Mouse (Mus musculus): ENCODE data around the gene Tns3. TPM values are rescaled to one million over a fixed set of nuclear protein-coding genes. Genes with fewer than 3 reads are reported as not detected.

Gene Tns3
- polyA plus RNA-seq, 1 experiment from 2014 or later = 31.5 TPM

DNA sequence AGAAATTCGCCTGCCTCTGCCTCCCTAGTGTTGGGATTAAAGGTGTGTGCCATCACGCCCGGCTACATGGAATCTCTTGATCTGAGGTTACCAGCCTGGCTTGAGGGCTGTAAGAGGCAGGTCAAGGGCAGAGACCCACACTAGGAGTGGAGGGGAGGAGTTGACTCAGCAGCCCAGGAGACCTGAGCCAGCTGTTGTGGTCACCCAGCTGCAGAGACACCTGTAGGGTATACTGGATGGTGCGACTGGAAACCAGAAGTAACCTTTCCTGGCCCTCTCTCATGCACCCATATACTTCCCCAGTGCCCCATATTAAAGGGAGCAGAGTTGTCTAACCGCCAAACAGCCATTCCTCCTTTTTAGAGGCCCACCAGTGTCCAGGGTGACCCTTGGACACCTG is 19.9 kb upstream of the Tns3 start:
- Histone ChIP-seq H3K4me3 (ENCODE audit: low read length) (no peak overlapping the region), H3K27ac (ENCODE audit: low read length) (no peak overlapping the region), H3K9me3 (ENCODE audit: low read length) (no peaks in the 10 kb centered on the region), H3K36me3 (ENCODE audit: insufficient read depth, low read length) (no peaks in the 10 kb centered on the region), H3K27me3 (ENCODE audit: insufficient read depth, low read length) (no peaks in the 10 kb centered on the region), H3K9ac (replicated peaks; ENCODE audit: low read length) (no peak overlapping the region), H3K4me1 (ENCODE audit: insufficient read depth, low read length) (peaks cover 4% of the 10 kb centered on the region; the same call in 1 of the 2 replicates), H3K4me2 (replicated peaks; ENCODE audit: low read depth, low read length) (no peak overlapping the region)
- no peak for ATAC-seq (ENCODE audit: low FRiP score, low TSS enrichment)
- WGBS = 87% methylated on average over 5 of the region's 5 CpGs

DNA sequence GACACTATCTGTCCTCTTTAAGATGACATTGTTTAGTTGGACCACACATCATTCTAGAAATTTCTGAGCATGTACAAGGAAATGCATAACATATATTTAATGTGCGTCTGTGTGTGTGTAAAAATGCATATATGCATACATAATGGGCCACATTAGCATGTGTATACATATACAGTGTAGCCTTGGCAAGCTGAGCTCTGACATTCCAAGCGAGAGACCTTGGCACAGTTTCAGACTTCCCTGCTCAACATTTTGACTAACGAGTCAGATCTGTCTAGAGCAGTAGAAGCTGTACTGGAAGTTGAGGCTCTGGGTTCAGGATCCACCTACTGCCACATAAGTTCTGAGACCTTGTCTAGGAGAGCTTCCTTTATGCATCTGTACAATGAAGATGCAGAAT is 17.0 kb upstream of the Tns3 start:
- peaks cover 10% of the 10 kb centered on the region; the same call in 1 of the 2 replicates for H3K4me1 ChIP-seq (ENCODE audit: insufficient read depth, low read length)
- no peak overlapping the region for H3K4me2 ChIP-seq (replicated peaks; ENCODE audit: low read depth, low read length)
- WGBS = 69% methylated on average over 3 of the region's 3 CpGs
- H3K9me3 ChIP-seq (ENCODE audit: low read length) = no peaks in the 10 kb centered on the region
- H3K27me3 ChIP-seq (ENCODE audit: insufficient read depth, low read length) = no peaks in the 10 kb centered on the region
- no peak for ATAC-seq (ENCODE audit: low FRiP score, low TSS enrichment)
- H3K9ac ChIP-seq (replicated peaks; ENCODE audit: low read length) = no peak overlapping the region
- 0 out of 2 replicates have a peak overlapping the region, but pooled peaks have one; percentile 9 for H3K27ac ChIP-seq (ENCODE audit: low read length)
- no peak overlapping the region for H3K4me3 ChIP-seq (ENCODE audit: low read length)
- H3K36me3 ChIP-seq (ENCODE audit: insufficient read depth, low read length) = no peaks in the 10 kb centered on the region

DNA sequence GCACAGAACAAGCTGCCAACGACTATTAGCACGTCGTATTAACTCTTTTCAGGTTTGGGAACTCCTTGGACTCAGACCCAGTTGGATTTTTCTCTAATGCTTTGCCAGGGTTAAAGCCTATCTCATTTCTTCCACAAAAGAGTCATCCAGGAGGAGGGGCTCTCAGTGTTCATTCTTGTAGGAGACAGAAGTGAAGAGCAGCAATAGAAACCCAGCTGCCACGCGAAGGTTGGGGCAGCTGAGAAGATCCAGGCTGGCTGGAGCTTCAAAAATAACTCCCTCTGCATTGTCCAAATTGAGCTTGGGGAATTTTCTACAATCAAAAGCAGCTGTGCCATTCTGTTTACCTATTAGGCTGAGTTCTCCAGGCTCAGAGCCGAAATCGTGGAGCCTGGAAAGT is 16.3 kb upstream of the Tns3 start:
- ATAC-seq (ENCODE audit: low FRiP score, low TSS enrichment) = no peak
- 0 out of 2 replicates have a peak overlapping the region, but pooled peaks have one; percentile 9 for H3K27ac ChIP-seq (ENCODE audit: low read length)
- H3K4me1 ChIP-seq (ENCODE audit: insufficient read depth, low read length) = peaks cover 10% of the 10 kb centered on the region; the same call in 1 of the 2 replicates
- no peak overlapping the region for H3K4me3 ChIP-seq (ENCODE audit: low read length)
- H3K4me2 ChIP-seq (replicated peaks; ENCODE audit: low read depth, low read length) = no peak overlapping the region
- H3K36me3 ChIP-seq (ENCODE audit: insufficient read depth, low read length) = no peaks in the 10 kb centered on the region
- WGBS = 59% methylated on average over 7 of the region's 7 CpGs
- no peaks in the 10 kb centered on the region for H3K9me3 ChIP-seq (ENCODE audit: low read length)
- H3K27me3 ChIP-seq (ENCODE audit: insufficient read depth, low read length) = no peaks in the 10 kb centered on the region
- H3K9ac ChIP-seq (replicated peaks; ENCODE audit: low read length) = no peak overlapping the region

DNA sequence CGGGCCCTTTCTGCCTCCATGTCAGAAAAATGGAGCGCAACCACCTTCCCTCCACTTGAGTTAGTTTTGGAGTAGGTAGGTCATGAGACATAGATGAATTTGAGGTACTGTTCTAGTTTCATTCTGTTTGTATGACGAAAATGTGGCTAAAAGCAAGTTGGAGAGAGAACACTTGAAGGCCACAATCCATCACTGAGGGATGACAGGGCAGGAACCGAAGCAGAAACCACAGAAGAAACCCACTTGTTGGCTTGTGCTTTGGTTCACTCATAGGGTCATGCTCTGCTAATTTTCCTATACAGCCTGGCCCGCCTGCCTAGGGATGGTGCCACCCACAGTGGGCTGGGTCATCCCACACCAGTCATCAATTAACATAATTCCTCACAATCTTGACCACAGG is 14.9 kb upstream of the Tns3 start:
- Histone ChIP-seq H3K36me3 (ENCODE audit: insufficient read depth, low read length) (no peaks in the 10 kb centered on the region), H3K27ac (ENCODE audit: low read length) (no peak overlapping the region), H3K4me2 (replicated peaks; ENCODE audit: low read depth, low read length) (no peak overlapping the region), H3K9me3 (ENCODE audit: low read length) (no peaks in the 10 kb centered on the region), H3K27me3 (ENCODE audit: insufficient read depth, low read length) (no peaks in the 10 kb centered on the region), H3K9ac (replicated peaks; ENCODE audit: low read length) (no peak overlapping the region), H3K4me3 (ENCODE audit: low read length) (no peak overlapping the region), H3K4me1 (ENCODE audit: insufficient read depth, low read length) (peaks cover 19% of the 10 kb centered on the region)
- no peak for ATAC-seq (ENCODE audit: low FRiP score, low TSS enrichment)
- WGBS = 79% methylated on average over 5 of the region's 5 CpGs

DNA sequence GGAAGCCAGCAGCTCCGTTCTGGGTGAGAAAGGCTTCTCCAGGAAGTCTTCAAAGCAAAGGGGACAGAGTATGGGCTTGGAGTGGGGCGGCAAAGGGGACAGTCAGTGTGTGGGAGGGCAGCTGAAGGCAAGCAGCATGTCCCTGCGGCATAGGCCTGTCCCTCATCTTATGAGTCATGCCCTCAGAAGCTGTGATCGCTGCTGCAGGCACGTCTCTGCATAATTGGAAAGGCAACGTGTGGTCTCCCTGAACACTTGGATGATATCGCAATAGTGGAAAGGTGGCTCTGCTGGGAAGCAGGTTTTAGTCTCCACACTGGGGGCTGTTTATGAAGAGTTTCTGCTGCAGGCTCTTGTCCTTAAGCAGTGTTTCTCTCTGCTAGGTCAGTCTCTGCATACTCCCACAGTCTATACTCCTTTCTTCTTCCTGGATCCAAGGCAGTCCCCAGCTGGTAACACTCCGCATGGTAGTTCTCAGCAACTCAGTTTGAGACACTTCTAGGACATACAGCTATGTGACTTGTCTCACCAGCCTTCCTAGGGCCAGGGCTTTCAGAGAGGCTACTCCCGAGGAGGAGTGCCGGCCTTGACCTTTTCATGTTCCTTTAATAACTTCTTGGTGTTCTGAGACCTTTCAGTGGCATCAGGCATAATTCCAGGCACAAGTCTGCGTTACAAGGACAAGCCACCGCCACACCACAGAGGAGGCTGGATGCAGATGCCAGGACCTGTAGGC is 14.1 kb upstream of the Tns3 start:
- Histone ChIP-seq H3K27me3 (ENCODE audit: insufficient read depth, low read length) (no peaks in the 10 kb centered on the region), H3K4me2 (replicated peaks; ENCODE audit: low read depth, low read length) (no peak overlapping the region), H3K9me3 (ENCODE audit: low read length) (no peaks in the 10 kb centered on the region), H3K4me1 (ENCODE audit: insufficient read depth, low read length) (peaks cover 24% of the 10 kb centered on the region), H3K27ac (ENCODE audit: low read length) (no peak overlapping the region), H3K9ac (replicated peaks; ENCODE audit: low read length) (no peak overlapping the region), H3K4me3 (ENCODE audit: low read length) (no peak overlapping the region), H3K36me3 (ENCODE audit: insufficient read depth, low read length) (no peaks in the 10 kb centered on the region)
- no peak for ATAC-seq (ENCODE audit: low FRiP score, low TSS enrichment)
- 65% methylated on average over 12 of the region's 12 CpGs for WGBS

DNA sequence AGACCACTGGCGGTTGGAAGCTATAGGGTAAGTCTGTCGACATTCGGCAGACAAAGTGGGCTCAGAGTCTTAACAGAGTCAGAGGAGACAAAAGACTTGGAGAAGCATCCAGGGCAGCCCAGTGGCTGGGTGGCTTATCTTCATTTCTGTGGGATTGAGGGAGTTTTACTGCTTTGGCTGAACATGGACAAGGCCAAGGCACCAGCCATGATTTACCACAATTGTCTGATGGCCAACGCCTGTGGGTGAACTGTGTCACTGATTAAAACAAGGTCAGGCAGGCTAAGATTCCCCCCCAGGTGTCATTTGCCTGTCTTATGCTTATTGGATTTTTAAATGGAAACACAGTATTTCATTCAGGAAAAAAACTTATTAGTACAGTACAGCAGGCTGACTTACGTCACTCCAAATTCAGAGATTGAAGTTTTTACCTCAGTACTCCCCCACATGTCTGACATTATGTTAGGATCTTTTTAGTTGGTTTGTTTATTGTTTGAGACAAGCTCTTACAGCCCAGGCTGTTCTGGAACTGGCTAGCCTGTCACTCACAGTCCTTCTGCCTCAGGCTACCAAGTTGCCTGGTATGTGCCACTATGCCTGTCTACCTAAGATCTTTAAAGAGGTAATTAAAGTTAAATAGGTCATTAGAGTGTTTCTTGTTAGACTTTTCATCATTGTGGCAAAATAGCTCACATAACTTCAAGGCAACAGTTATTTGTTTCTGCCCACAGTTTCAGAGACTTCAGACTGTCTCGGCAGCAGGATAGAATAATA is 11.6 kb upstream of the Tns3 start:
- Histone ChIP-seq H3K4me1 (ENCODE audit: insufficient read depth, low read length) (peaks cover 23% of the 10 kb centered on the region), H3K4me3 (ENCODE audit: low read length) (no peak overlapping the region), H3K9me3 (ENCODE audit: low read length) (no peaks in the 10 kb centered on the region), H3K36me3 (ENCODE audit: insufficient read depth, low read length) (no peaks in the 10 kb centered on the region), H3K27me3 (ENCODE audit: insufficient read depth, low read length) (no peaks in the 10 kb centered on the region), H3K9ac (replicated peaks; ENCODE audit: low read length) (no peak overlapping the region), H3K27ac (ENCODE audit: low read length) (no peak overlapping the region), H3K4me2 (replicated peaks; ENCODE audit: low read depth, low read length) (no peak overlapping the region)
- WGBS = 75% methylated on average over 6 of the region's 6 CpGs
- no peak for ATAC-seq (ENCODE audit: low FRiP score, low TSS enrichment)

DNA sequence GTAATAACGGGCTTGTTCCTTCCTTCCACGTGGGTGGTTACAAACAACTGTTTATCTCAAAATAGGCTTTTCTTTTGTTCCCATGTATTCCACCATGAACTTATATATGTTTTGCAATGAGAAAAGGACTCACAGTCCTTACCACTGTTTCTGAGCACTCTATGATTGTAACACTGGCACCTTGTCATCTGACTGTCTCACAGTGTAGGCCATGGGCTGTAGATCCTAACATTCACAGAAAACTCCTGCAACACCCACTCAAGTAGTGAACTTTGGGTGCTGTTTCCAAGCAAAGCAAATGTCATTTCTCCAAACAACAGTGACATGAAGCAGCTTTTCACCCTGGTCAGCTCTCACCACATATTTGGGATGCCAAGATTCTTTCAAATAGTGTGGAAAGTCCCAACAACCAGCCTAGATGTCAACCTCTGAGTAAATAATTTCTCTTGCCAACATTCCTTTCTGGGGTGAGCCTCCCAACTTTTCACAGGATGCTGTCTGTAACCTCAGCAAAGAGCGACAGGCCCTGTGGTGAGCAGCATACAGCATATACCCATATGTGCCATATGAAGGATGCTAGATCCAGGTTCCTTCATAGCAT is 10.3 kb upstream of the Tns3 start:
- H3K9ac ChIP-seq (replicated peaks; ENCODE audit: low read length) = no peak overlapping the region
- H3K4me2 ChIP-seq (replicated peaks; ENCODE audit: low read depth, low read length) = no peak overlapping the region
- H3K27me3 ChIP-seq (ENCODE audit: insufficient read depth, low read length) = no peaks in the 10 kb centered on the region
- H3K27ac ChIP-seq (ENCODE audit: low read length) = peak overlapping the region; percentile 40; the same call in 1 of the 2 replicates
- H3K9me3 ChIP-seq (ENCODE audit: low read length) = no peaks in the 10 kb centered on the region
- 71% methylated on average over 3 of the region's 3 CpGs for WGBS
- H3K4me3 ChIP-seq (ENCODE audit: low read length) = no peak overlapping the region
- H3K36me3 ChIP-seq (ENCODE audit: insufficient read depth, low read length) = no peaks in the 10 kb centered on the region
- 0 out of 2 replicates have a peak, but pooled peaks have one; percentile 35 for ATAC-seq (ENCODE audit: low FRiP score, low TSS enrichment)
- H3K4me1 ChIP-seq (ENCODE audit: insufficient read depth, low read length) = peaks cover 20% of the 10 kb centered on the region; the same call in 1 of the 2 replicates

DNA sequence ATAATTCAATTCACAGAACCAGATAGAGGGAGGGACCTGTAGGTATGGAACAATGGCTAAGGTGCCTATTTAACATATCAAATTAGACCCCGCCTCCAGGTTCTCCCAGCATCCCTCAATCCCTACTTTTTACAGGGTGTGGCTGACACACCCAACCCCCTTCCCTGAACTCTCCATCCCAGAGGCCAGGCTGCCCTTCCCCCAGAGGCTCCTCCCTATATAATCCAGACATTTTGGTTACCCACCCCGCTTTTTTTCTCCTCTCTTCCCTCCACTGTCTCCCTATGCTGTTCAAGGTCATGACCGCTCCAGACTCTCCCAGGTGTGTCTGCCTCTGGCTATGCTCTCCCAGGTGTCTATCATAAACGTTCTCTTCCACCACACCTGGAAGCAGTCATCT is 7.4 kb upstream of the Tns3 start:
- Histone ChIP-seq H3K36me3 (ENCODE audit: insufficient read depth, low read length) (no peaks in the 10 kb centered on the region), H3K4me3 (ENCODE audit: low read length) (no peak overlapping the region), H3K4me1 (ENCODE audit: insufficient read depth, low read length) (peaks cover 14% of the 10 kb centered on the region; the same call in 1 of the 2 replicates), H3K27me3 (ENCODE audit: insufficient read depth, low read length) (no peaks in the 10 kb centered on the region), H3K9ac (replicated peaks; ENCODE audit: low read length) (no peak overlapping the region), H3K4me2 (replicated peaks; ENCODE audit: low read depth, low read length) (no peak overlapping the region), H3K9me3 (ENCODE audit: low read length) (no peaks in the 10 kb centered on the region; the same call in 1 of the 2 replicates), H3K27ac (ENCODE audit: low read length) (no peak overlapping the region)
- 81% methylated on average over 4 of the region's 4 CpGs for WGBS
- ATAC-seq (ENCODE audit: low FRiP score, low TSS enrichment) = no peak

DNA sequence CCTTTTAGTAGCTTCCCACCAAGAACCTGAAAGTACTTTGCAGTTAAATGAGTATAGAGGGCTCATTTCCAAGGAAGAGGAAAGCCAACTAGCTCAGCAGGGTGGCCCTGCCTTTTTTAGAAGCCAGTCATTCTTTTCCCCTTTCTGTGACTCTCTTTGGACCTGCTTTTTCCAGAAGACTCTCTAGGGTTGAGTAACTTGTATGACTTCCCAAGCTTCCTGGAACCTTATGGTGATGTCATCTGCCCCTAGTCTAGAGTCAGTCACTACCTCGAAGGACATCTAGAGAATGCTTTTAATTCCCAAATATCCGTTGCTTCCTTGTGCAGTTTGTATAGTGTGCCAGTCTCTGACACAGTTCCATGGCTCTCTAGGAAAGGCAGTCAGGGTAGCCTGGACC is 4.8 kb upstream of the Tns3 start:
- Histone ChIP-seq H3K36me3 (ENCODE audit: insufficient read depth, low read length) (no peaks in the 10 kb centered on the region), H3K27me3 (ENCODE audit: insufficient read depth, low read length) (no peaks in the 10 kb centered on the region), H3K27ac (ENCODE audit: low read length) (0 out of 2 replicates have a peak overlapping the region, but pooled peaks have one; percentile 19), H3K4me1 (ENCODE audit: insufficient read depth, low read length) (peaks cover 12% of the 10 kb centered on the region), H3K4me3 (ENCODE audit: low read length) (no peak overlapping the region), H3K4me2 (replicated peaks; ENCODE audit: low read depth, low read length) (no peak overlapping the region), H3K9ac (replicated peaks; ENCODE audit: low read length) (no peak overlapping the region), H3K9me3 (ENCODE audit: low read length) (no peaks in the 10 kb centered on the region; the same call in 1 of the 2 replicates)
- ATAC-seq (ENCODE audit: low FRiP score, low TSS enrichment) = no peak
- 86% methylated on average over 2 of the region's 2 CpGs for WGBS
